Mouse (Mus musculus): ENCODE measurements at regions not wholly inside any gene's neighbourhood (a gene's known extent, or its start where the extent isn't known, plus 50 kb on each side); places are given as distances from the start of the nearest gene placed in this dataset.

- no peak overlapping the region for H3K27ac ChIP-seq
- no peak overlapping the region for H3K4me2 ChIP-seq (ENCODE audit: low read length)
- no peaks in the 10 kb centered on the region for H3K27me3 ChIP-seq (ENCODE audit: insufficient read depth, low read length)
- H3K4me1 ChIP-seq (replicated peaks; ENCODE audit: insufficient read depth, low read length), result no peaks in the 10 kb centered on the region
- no peaks in the 10 kb centered on the region for H3K36me3 ChIP-seq (ENCODE audit: insufficient read depth, low read length)
- H3K9me3 ChIP-seq (replicated peaks; ENCODE audit: low read length), result no peaks in the 10 kb centered on the region
- no peak for TF ChIP-seq CTCF (IDR thresholded peaks at IDR 0.05; ENCODE audit: low read depth)
- DNase-seq (ENCODE audit: low spot score), result no peak
- WGBS, result 66% methylated on average over 1 of the region's 1 CpGs
- H3K9ac ChIP-seq (ENCODE audit: low read depth, low read length), result no peak overlapping the region
- no peak overlapping the region for H3K4me3 ChIP-seq (replicated peaks; ENCODE audit: low read depth, low read length)
- no peak for ATAC-seq (replicated peaks; ENCODE audit: low FRiP score, low read depth)
Measured at GRCm38 (mm10) chr13:31473275-31473674, 82.7 kb upstream of the Foxq1 start.

GRCm38 (mm10) chr13:31475845-31476244, 80.1 kb upstream of the Foxq1 start:
- Histone ChIP-seq H3K4me3 (replicated peaks; ENCODE audit: low read depth, low read length) (no peak overlapping the region), H3K4me2 (ENCODE audit: low read length) (no peak overlapping the region), H3K36me3 (ENCODE audit: insufficient read depth, low read length) (no peaks in the 10 kb centered on the region), H3K9ac (ENCODE audit: low read depth, low read length) (no peak overlapping the region), H3K9me3 (replicated peaks; ENCODE audit: low read length) (no peaks in the 10 kb centered on the region), H3K27me3 (ENCODE audit: insufficient read depth, low read length) (no peaks in the 10 kb centered on the region), H3K27ac (no peak overlapping the region), H3K4me1 (replicated peaks; ENCODE audit: insufficient read depth, low read length) (no peaks in the 10 kb centered on the region)
- WGBS, result 64% methylated on average over 3 of the region's 3 CpGs
- TF ChIP-seq CTCF (IDR thresholded peaks at IDR 0.05; ENCODE audit: low read depth), result no peak
- DNase-seq (ENCODE audit: low spot score) (peak; percentile 59), ATAC-seq (replicated peaks; ENCODE audit: low FRiP score, low read depth) (no peak)

- Histone ChIP-seq H3K4me1 (replicated peaks; ENCODE audit: insufficient read depth, low read length) (no peaks in the 10 kb centered on the region), H3K4me3 (replicated peaks; ENCODE audit: low read depth, low read length) (no peak overlapping the region), H3K27me3 (ENCODE audit: insufficient read depth, low read length) (no peaks in the 10 kb centered on the region), H3K9ac (ENCODE audit: low read depth, low read length) (no peak overlapping the region), H3K27ac (no peak overlapping the region), H3K4me2 (ENCODE audit: low read length) (no peak overlapping the region), H3K36me3 (ENCODE audit: insufficient read depth, low read length) (no peaks in the 10 kb centered on the region), H3K9me3 (replicated peaks; ENCODE audit: low read length) (no peaks in the 10 kb centered on the region)
- DNase-seq (ENCODE audit: low spot score) (no peak), ATAC-seq (replicated peaks; ENCODE audit: low FRiP score, low read depth) (no peak)
- 52% methylated on average over 1 of the region's 1 CpGs for WGBS
- no peak for TF ChIP-seq CTCF (IDR thresholded peaks at IDR 0.05; ENCODE audit: low read depth)
Measured at GRCm38 (mm10) chr13:31477171-31477867, 78.6 kb upstream of the Foxq1 start.

- H3K4me1 ChIP-seq (replicated peaks; ENCODE audit: insufficient read depth, low read length), result no peaks in the 10 kb centered on the region
- H3K27ac ChIP-seq, result no peak overlapping the region
- no peak for DNase-seq (ENCODE audit: low spot score)
- 80% methylated on average over 7 of the region's 7 CpGs for WGBS
- H3K27me3 ChIP-seq (ENCODE audit: insufficient read depth, low read length), result no peaks in the 10 kb centered on the region
- H3K4me2 ChIP-seq (ENCODE audit: low read length), result no peak overlapping the region
- no peak overlapping the region for H3K4me3 ChIP-seq (replicated peaks; ENCODE audit: low read depth, low read length)
- H3K36me3 ChIP-seq (ENCODE audit: insufficient read depth, low read length), result no peaks in the 10 kb centered on the region
- TF ChIP-seq CTCF (IDR thresholded peaks at IDR 0.05; ENCODE audit: low read depth), result no peak
- H3K9me3 ChIP-seq (replicated peaks; ENCODE audit: low read length), result no peaks in the 10 kb centered on the region
- no peak for ATAC-seq (replicated peaks; ENCODE audit: low FRiP score, low read depth)
- no peak overlapping the region for H3K9ac ChIP-seq (ENCODE audit: low read depth, low read length)
Measured at GRCm38 (mm10) chr13:31481105-31481844, 74.7 kb upstream of the Foxq1 start.

- no peak overlapping the region for H3K4me3 ChIP-seq (replicated peaks; ENCODE audit: low read depth, low read length)
- no peak overlapping the region for H3K4me2 ChIP-seq (ENCODE audit: low read length)
- H3K4me1 ChIP-seq (replicated peaks; ENCODE audit: insufficient read depth, low read length), result no peaks in the 10 kb centered on the region
- no peaks in the 10 kb centered on the region for H3K27me3 ChIP-seq (ENCODE audit: insufficient read depth, low read length)
- no peak for TF ChIP-seq CTCF (IDR thresholded peaks at IDR 0.05; ENCODE audit: low read depth)
- DNase-seq (ENCODE audit: low spot score) (no peak), ATAC-seq (replicated peaks; ENCODE audit: low FRiP score, low read depth) (no peak)
- H3K9ac ChIP-seq (ENCODE audit: low read depth, low read length), result no peak overlapping the region
- H3K9me3 ChIP-seq (replicated peaks; ENCODE audit: low read length), result no peaks in the 10 kb centered on the region
- WGBS, result 91% methylated on average over 3 of the region's 3 CpGs
- H3K27ac ChIP-seq, result no peak overlapping the region
- no peaks in the 10 kb centered on the region for H3K36me3 ChIP-seq (ENCODE audit: insufficient read depth, low read length)
Measured at GRCm38 (mm10) chr13:31486373-31486772, 69.6 kb upstream of the Foxq1 start.

GRCm38 (mm10) chr13:31488186-31488585, 67.7 kb upstream of the Foxq1 start:
- Histone ChIP-seq H3K36me3 (ENCODE audit: insufficient read depth, low read length) (no peaks in the 10 kb centered on the region), H3K27ac (no peak overlapping the region), H3K4me3 (replicated peaks; ENCODE audit: low read depth, low read length) (no peak overlapping the region), H3K4me2 (ENCODE audit: low read length) (no peak overlapping the region), H3K9me3 (replicated peaks; ENCODE audit: low read length) (no peaks in the 10 kb centered on the region), H3K4me1 (replicated peaks; ENCODE audit: insufficient read depth, low read length) (no peaks in the 10 kb centered on the region), H3K27me3 (ENCODE audit: insufficient read depth, low read length) (no peaks in the 10 kb centered on the region), H3K9ac (ENCODE audit: low read depth, low read length) (no peak overlapping the region)
- DNase-seq (ENCODE audit: low spot score) (no peak), ATAC-seq (replicated peaks; ENCODE audit: low FRiP score, low read depth) (no peak)
- no peak for TF ChIP-seq CTCF (IDR thresholded peaks at IDR 0.05; ENCODE audit: low read depth)

Data from kidney, postnatal 0 days (tissue).